Mouse (Mus musculus) C2C12 (cell line): ENCODE results near the gene Ugt2b35. TPM values are rescaled to one million over a fixed set of nuclear protein-coding genes. Genes with fewer than 3 reads are reported as not detected.

Experiments
- H3K27me3 ChIP-seq: one replicate; pipeline ENCODE4 v1.6.1; 2011; ENCODE audit not compliant: control insufficient read depth, insufficient read depth, insufficient read length
- H3K36me3 ChIP-seq: one replicate; pipeline ENCODE4 v1.6.1; 2011; ENCODE audit not compliant: control insufficient read depth, insufficient read depth
- H3K4me3 ChIP-seq: one replicate; pipeline ENCODE4 v1.5.1; 2011; ENCODE audit warnings: mild to moderate bottlenecking, control low read depth; ENCODE audit not compliant: poor library complexity, insufficient read depth, severe bottlenecking
- H3K79me2 ChIP-seq: one replicate; pipeline ENCODE4 v1.6.1; 2011; ENCODE audit not compliant: control insufficient read depth, insufficient read depth
- H3K79me3 ChIP-seq: one replicate; pipeline ENCODE4 v1.6.1; 2011; ENCODE audit warnings: low read depth, control low read depth
- H3ac ChIP-seq: one replicate; pipeline ENCODE3; 2011; ENCODE audit warnings: low read depth; ENCODE audit not compliant: control insufficient read depth, insufficient read length
- CEBPB ChIP-seq: IDR thresholded peaks from one replicate; pipeline ENCODE4 v1.6.1; 2011; ENCODE audit warnings: low read depth, mild to moderate bottlenecking, control low read depth, moderate library complexity
- CTCF ChIP-seq: IDR thresholded peaks from one replicate; pipeline ENCODE4 v1.5.1; 2011; ENCODE audit not compliant: control insufficient read depth, insufficient read depth, insufficient read length
- FOSL1 ChIP-seq: IDR thresholded peaks from one replicate; pipeline ENCODE4 v1.8.0; 2011; ENCODE audit warnings: mild to moderate bottlenecking, low read length; ENCODE audit not compliant: poor library complexity, insufficient read depth, severe bottlenecking
- MAX ChIP-seq: IDR thresholded peaks from one replicate; pipeline ENCODE4 v1.6.1; 2011; ENCODE audit warnings: mild to moderate bottlenecking, control low read depth
- MYOD1 ChIP-seq: IDR thresholded peaks from one replicate; pipeline ENCODE4 v1.6.1; 2011; ENCODE audit warnings: low read depth; ENCODE audit not compliant: control insufficient read depth, insufficient read length
- MYOG ChIP-seq: IDR thresholded peaks from one replicate; pipeline ENCODE4 v1.6.1; 2011; ENCODE audit not compliant: control insufficient read depth, insufficient read length; ENCODE audit errors: extremely low read depth
- USF1 ChIP-seq: IDR thresholded peaks from one replicate; pipeline ENCODE4 v1.6.1; 2011; ENCODE audit warnings: low read depth, mild to moderate bottlenecking, control low read depth, moderate library complexity
- polyA plus RNA-seq: library from polyadenylated mRNA; unstranded; fragments of >200 nt; fragmentation: generic; extraction: Trizol; gene quantifications from one replicate; pipeline ENCODE4 v1.2.1, GENCODE M21; 2012; ENCODE audit warnings: missing spikeins

Gene Ugt2b35
- polyA plus RNA-seq, 1 experiment, result not detected

GRCm38 (mm10) chr5:87015477-87015876 lies 14.8 kb downstream of the Ugt2b35 start:
- no peaks in the 10 kb centered on the region for H3K79me2 ChIP-seq
- H3K4me3 ChIP-seq, result no peak overlapping the region
- TF ChIP-seq MYOD1 (no peak), CTCF (no peak), CEBPB (no peak), USF1 (no peak), MAX (no peak)
- no peak overlapping the region for H3ac ChIP-seq
- no peaks in the 10 kb centered on the region for H3K79me3 ChIP-seq
- no peaks in the 10 kb centered on the region for H3K27me3 ChIP-seq
- no peaks in the 10 kb centered on the region for H3K36me3 ChIP-seq

DNA sequence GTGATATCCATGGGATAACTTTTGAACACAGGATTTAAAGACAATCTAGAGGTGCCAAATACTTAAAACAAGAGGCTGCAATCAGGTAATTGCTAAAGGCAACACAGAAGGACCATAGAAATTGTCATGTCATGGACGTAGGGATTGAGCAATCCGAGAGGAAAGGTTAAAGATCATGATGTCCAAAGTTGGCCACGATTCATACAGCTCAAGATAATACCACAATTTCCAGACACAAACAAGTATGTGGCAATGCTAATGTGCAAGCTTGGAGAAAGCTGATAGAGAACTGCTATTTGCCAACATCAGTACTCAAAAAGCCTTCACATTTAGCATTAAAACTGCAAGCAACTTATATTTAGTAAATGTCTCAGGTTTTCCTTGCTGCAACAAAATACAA lies 26.7 kb downstream of the Ugt2b35 start:
- H3K27me3 ChIP-seq, result no peaks in the 10 kb centered on the region
- H3ac ChIP-seq, result no peak overlapping the region
- H3K79me2 ChIP-seq, result no peaks in the 10 kb centered on the region
- TF ChIP-seq MYOG (no peak), FOSL1 (no peak), CTCF (no peak), MAX (no peak), USF1 (no peak), CEBPB (no peak), MYOD1 (no peak)
- no peaks in the 10 kb centered on the region for H3K36me3 ChIP-seq
- H3K4me3 ChIP-seq, result no peak overlapping the region
- no peaks in the 10 kb centered on the region for H3K79me3 ChIP-seq

DNA sequence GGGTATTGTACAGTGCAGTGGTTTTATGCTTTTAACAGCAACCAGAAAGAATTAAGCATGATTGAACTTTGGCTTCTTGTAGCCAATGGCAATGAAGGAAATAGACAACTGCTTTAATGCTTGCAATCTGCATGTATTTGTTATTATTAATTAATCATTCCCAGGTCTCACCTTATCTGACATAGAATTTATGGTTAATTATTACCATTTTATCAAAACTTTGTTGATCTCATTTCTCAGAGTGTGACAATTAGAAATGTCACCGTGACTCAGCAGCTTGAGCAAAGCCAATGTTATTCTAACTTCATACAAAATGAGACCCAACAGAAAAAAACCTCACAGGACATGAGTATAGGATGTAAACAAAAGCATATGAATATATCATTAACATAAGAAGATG lies 30.0 kb downstream of the Ugt2b35 start:
- Histone ChIP-seq H3K79me3 (no peaks in the 10 kb centered on the region), H3K27me3 (no peaks in the 10 kb centered on the region), H3K79me2 (no peaks in the 10 kb centered on the region), H3K4me3 (no peak overlapping the region), H3ac (no peak overlapping the region), H3K36me3 (no peaks in the 10 kb centered on the region)
- TF ChIP-seq CTCF, result no peak

Other genes starting within 250 kb of the Ugt2b35 start
- gene Ythdc1, start 196.6 kb upstream of the Ugt2b35 start, polyA plus RNA-seq, result 16.8 TPM
- gene Ugt2b34, start 93.9 kb upstream of the Ugt2b35 start, polyA plus RNA-seq, result not detected
- gene Ugt2b1, start 74.3 kb upstream of the Ugt2b35 start, polyA plus RNA-seq, result not detected
- not detected for gene Ugt2b36, start 91.7 kb downstream of the Ugt2b35 start, polyA plus RNA-seq
- gene Ugt2b5, start 139.5 kb downstream of the Ugt2b35 start, polyA plus RNA-seq, result not detected